Mouse (Mus musculus): ENCODE measurements around the gene Acsl1.
A peak's percentile ranks its signal among the peaks of the same experiment; 100 is the strongest.

The Acsl1 gene

DNA sequence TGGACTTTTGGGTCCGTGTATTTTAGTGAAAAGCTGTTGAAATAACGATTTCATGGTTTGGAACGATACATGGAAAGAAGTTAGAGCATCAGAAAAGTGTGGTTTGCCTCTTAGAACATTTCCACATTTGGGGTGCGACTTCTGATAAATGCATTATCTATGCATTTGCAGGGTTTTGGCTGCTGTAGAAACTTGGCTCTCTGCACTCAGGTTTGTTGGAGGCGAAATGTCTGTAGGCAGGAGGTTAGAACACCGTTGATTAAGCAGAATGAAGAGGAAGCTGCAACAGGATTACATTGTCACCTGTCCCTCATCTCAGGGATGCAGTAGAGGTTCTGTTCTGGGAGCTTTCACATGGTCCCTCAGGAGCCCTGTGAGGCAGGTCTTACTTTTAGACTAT is 3.8 kb downstream of the Acsl1 start:
- ATAC-seq (ENCODE audit: insufficient number of reproducible peaks, low FRiP score, low TSS enrichment), result no peak

DNA sequence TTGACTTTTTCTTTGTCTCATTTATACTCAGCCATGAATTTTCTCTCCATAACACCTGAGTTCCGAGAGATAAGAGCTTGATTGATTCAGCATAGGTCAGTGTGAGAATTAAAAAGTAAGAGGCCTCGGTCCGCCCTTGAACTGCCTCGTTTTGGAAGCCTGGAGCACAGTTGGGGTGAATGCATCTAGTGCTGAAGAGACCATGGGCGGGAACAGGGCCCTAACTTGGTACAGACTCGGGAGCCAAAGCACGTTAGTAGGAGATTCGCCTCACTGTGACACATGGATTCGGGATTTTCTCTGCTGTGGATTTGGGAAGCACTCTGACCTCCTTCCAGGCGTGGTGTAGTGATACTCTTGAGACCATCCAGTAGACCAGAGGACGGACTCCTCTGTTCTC is 4.6 kb downstream of the Acsl1 start:
- no peak for ATAC-seq (ENCODE audit: insufficient number of reproducible peaks, low FRiP score, low TSS enrichment)

DNA sequence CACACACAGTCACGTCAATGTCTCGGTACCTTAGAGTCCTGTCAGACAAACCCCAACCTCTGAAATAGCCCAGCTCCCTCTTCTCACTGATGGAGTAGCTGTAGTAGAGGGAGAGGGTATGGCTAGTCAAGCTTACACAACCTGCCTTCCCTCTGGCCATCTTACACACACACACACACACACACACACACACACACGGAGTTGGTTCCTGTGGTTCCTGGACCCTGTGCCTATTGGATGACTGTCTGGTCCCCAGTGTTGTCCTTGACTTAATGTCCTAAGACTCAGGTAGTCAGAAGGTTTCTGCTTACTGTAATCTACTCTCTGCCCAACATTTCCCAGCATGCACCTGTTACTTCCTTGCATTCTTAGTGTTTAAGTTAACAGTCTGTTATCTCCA is 5.1 kb downstream of the Acsl1 start:
- no peak for ATAC-seq (ENCODE audit: insufficient number of reproducible peaks, low FRiP score, low TSS enrichment)

DNA sequence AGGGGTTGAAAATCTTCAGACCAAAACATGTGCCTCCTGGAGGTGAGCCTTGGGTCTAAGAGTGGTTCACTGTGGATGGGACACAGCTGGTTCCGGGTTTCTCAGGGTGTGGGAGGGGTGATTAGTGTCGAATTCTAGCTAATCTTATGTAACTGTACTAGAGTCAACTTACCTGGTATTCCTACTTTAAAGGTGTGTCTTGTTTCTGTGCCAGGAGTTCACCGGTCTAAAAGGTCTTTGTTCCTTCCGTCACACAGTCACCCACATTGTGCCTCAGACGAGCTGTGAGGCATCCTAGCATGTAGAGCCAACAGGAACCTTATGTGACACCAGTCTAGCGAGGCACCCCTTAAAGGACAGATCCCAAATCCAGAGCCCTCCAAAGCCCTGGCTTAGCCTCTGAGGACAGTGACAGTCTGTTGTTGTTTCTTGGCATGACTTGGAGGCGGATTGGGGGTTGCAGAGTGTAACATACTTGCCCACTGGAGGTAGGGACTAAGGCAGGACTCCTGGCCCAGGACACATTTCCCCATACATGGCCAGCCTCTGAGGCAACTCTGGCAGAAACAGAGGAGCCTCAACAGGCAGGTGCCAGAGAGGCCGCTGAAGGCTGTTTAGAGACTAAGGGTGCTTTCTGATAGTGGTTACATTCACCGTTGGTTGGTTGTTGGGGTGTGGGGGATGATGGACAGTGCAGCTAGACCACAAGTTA is 7.1 kb downstream of the Acsl1 start:
- ATAC-seq (ENCODE audit: insufficient number of reproducible peaks, low FRiP score, low TSS enrichment), result no peak

DNA sequence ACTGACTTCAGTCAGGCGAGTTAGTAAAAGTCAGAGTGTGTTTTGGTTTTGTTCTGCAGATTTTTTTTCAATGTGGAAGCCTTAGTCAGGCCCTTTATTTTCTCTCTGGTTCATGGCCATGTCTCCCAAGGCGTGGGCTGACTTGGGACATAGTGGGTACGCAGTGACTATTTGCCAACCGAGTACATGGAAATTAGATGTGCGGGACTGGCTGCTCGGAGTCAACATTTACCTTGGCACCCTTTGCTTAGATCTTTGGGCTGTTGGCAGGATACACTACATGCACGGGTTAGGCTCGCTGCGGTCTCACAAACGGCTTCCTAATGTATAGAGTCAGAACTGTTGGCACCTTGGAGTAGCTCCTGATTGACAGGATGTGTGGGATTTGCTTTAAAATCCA is 7.9 kb downstream of the Acsl1 start:
- ATAC-seq (ENCODE audit: insufficient number of reproducible peaks, low FRiP score, low TSS enrichment), result no peak

DNA sequence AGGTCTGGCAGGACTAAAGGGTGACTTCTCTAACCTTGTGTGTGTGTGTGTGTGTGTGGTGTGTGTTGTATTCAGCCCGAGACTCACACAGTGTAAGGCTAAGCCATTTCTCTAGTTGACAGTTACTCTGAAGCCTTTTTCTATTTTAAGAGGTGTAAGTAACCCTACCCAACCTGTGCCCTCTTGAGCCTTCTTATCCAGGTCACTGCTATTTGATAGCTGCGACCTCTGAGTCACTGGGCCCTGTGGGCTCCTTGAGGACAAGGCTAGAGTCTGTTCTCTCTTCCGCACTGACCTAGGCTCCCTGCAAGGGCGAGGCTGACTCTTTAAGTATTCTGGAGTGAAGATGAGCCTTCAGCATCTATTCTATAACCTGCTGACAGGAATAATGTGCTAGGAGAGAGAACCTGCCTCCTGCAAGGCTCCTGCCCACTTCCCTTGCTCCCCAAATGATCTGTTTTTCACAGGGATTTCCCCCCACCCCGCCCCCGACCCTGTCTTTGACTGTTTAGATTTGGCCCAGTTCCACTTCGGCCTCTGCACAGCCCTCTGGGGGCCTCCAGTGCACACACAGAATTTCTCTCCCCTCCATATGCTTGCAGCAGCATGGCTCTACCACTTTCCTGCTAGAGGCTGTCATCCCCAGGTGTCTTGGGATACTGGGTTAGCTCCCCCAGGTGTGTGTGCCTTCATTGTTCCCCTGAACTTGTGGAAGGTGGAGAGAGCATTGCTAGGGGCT is 9.1 kb downstream of the Acsl1 start:
- ATAC-seq (ENCODE audit: insufficient number of reproducible peaks, low FRiP score, low TSS enrichment), result no peak

DNA sequence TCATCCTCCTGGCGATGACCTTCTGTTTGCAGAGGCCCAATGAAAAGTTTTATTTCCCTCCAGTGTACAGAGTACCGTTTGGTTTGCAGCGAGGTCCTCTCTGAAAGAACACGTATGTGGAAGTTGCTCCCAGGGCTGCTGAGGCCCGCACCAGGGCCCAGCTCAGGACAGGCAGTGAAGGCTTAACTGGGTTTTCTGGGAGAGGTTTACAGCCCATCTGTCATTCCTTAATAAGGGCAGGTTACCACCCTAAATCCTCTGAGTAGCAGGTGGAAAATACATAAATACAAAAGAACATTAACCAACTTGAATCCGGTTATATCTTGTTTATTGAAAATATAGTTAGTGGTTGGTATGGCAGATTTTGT is 9.7 kb downstream of the Acsl1 start:
- ATAC-seq (ENCODE audit: insufficient number of reproducible peaks, low FRiP score, low TSS enrichment), result no peak

DNA sequence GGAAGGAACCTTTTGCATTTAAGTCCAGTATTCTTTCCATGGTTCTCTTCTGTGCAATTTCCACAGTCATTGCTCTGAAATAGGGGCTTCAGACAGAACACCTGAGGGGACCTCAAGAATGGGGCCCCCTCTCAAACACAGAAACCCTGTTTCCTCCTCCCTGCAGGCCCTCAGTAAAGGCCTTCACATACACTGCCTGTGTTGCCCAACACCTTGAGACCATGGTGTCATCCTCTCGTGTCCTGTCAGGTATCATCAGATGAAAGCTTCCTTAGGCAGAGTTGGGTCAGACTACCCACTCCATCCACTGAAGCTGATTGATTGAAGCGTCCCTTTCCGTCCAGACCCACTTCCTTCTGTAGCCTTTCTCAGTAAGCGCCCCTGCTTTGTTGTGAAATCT is 11.9 kb downstream of the Acsl1 start:
- ATAC-seq (ENCODE audit: insufficient number of reproducible peaks, low FRiP score, low TSS enrichment), result no peak

DNA sequence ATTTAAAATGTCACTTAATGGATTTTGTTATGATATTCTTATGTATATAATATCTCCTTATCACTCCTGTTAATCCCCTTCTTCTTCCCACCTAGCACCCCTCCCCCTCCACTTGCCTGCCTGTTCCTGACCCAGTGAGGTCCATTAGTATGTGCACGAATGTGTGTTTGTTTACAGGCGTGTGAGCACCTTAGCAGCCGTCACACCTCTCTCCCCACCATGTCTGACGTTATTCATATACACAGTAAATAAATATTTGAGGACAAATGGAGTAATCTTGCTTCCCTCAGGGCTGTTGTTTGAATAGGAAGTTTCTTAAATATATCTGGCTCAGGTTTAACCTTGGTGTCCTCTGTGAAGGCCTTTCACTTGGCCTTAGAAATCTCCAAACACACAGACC is 12.4 kb downstream of the Acsl1 start:
- ATAC-seq (ENCODE audit: insufficient number of reproducible peaks, low FRiP score, low TSS enrichment), result no peak

DNA sequence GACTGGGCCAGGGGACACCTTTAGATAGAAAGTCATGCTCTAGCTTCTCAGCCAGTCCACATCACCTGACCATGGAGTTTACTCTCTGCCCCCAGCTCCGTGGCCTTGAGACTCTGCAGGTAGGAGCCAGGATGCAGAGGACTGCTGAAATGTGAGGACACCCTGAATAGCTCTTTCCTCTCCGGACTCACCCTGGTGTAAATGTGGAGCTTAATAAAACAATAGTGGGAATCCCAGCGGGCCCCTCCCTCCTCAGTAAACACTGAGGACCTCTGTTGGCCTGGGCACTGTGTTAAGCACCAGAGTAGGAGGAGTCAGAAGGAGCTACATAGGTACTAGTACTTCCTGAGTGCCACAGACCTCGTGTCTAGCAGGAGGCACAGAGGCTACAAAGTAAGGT is 13.2 kb downstream of the Acsl1 start:
- no peak for ATAC-seq (ENCODE audit: insufficient number of reproducible peaks, low FRiP score, low TSS enrichment)

DNA sequence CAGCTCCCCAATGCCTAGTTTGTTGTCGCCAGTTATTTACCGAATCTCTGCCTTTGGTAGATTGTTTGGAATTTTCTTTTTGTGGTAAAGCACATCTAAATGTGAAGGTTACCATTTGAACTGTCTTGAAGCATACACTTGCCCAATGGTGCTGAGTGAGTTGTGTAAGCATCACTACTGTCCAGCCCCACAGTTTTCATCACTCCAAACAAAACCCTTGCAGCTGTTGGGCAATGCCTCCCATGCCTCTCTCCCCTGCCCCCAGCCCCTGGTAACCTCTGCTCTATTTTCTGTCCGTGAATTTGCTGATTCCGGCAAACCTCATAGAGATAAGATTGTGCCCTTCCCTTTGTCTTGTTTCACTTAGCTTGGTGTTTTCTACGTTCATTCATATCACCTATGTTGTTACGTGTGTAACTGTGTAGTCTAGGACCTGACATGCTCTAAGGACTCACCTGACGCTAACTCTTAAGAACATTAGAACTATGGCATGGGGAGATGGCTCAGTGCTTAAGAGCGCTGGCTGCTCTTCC is 14.2 kb downstream of the Acsl1 start:
- no peak for ATAC-seq (ENCODE audit: insufficient number of reproducible peaks, low FRiP score, low TSS enrichment)

DNA sequence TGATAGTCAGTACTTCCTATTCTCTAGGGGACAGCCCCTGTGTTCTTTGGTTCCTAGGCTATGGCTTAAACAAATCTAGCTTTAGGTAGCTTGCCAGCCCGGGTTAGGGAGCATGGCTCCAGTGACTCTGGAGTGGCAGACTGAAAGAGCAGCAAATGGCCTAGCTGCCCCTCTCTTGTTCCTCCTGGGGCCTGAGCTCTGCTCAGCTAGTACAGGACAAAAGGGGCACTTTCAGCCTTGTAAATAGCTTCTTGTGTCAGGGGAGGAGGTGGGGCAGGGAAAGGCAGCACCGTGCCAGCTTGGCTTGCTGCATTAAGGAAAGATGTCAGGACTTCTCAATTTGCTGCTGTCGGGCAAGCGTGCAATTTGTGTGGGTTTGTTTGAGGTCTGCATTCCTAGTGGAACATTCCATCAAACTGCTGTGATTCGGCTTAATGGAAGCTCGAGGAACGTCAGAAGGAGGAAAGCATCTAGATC is 17.3 kb downstream of the Acsl1 start:
- ATAC-seq (ENCODE audit: insufficient number of reproducible peaks, low FRiP score, low TSS enrichment), result 0 out of 2 replicates have a peak, but pooled peaks have one; percentile 15

DNA sequence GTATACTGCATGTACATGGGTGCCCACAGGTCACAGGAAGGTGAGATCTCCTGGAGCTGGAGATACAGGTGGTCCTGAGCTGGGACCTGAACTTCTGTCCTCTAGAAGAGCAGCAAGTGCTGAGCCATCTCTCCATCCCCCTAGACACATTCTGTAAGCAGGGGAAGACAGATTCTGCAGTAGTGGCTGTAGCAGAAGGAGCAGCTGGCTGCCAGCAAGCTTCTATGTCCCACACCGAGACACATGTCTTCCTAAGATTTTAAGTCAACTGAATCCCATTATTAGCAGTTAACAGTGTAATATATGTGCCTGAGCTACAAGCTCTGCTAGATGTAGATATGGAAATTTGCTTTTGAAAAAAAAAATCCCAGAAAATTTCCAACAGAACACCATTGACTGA is 18.4 kb downstream of the Acsl1 start:
- ATAC-seq (ENCODE audit: insufficient number of reproducible peaks, low FRiP score, low TSS enrichment), result no peak

DNA sequence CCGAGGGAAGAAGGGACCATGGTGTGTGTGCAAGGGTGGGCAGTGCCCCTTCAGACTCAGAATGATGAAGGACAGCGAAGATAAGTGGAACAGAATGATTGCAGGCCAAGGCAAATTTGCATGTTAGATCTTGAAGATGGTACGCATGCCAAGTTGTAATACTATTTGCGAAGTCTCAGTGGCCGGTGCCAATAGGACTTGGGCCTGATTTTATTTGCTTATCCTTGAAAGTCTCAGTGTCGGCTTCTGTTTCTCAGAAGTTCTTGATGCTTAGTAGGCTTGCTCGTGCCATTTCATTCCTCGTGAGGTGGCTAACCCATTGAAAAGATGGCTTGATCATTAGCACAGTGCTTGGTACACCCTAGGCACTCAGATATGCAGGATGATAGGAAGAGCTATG is 19.4 kb downstream of the Acsl1 start:
- no peak for ATAC-seq (ENCODE audit: insufficient number of reproducible peaks, low FRiP score, low TSS enrichment)

DNA sequence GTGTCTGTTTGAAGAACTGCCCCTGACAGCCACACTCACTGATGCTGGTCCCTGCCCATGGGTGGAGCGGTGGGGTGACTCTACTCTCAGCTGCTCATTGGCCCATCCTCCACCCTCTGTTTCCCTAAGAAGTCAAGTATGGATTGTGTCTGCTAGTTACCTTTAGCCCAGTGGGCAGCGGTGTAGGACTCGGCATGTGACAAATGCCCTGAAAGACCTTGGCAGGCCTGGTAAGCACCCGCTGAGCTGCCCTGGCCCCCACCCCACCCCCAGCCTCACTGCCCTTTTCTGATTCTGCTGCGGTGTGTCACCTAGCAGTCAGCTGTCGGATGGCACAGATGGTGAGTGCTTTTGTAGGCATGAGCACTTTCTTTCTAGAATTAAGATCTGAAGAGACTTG is 20.0 kb downstream of the Acsl1 start:
- ATAC-seq (ENCODE audit: insufficient number of reproducible peaks, low FRiP score, low TSS enrichment), result no peak

DNA sequence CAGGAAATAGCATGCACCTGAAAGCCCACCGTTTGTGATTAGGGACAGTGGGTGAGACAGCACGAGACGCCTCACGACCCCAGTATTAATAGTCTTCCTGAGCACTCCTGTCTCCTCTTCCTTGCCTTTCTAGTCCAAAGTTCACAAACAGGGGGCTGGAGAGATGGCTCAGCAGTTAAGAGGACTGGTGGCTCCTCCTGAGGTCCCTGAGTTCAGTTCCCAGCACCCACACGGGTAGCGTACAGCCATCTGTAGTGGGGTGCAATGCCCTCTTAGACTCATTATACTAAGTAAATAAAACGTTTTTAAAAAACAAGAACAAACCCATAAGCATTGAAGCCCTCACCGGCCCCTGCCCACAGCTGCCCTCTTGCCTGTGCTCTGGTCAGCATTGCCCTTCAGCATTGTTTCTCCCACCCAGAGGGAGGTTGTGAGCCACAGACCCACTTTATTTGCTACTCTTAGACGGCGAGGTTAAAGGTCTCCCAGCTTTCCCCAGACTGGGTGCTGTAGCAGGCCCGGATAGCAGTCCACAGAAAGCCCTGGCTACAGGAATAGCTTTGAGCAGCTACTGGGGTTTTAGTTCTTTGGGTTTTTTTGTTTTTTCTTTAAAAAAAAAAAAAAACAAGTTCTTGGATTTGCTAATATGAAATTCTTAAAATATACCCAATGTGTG is 22.8 kb downstream of the Acsl1 start:
- no peak for ATAC-seq (ENCODE audit: insufficient number of reproducible peaks, low FRiP score, low TSS enrichment)

DNA sequence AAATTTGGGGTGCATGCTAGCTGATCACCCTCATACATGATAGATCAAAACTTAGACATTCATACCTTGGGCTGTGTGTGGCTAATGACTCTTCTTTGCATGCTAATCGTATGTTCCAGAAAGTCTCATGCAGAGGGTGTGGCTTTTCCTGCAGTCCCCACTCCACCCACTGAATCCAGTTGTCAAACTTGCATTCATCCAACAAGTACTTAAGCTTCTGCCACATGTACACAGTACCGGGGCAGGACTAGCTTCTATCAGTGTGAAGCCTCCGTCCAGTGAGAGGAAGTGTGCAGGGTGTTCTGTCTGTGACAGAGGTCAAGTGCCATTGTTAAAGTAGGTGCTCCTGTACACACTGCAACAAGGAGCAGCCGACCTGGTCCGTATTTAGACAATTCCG is 26.0 kb downstream of the Acsl1 start:
- no peak for ATAC-seq (ENCODE audit: insufficient number of reproducible peaks, low FRiP score, low TSS enrichment)

DNA sequence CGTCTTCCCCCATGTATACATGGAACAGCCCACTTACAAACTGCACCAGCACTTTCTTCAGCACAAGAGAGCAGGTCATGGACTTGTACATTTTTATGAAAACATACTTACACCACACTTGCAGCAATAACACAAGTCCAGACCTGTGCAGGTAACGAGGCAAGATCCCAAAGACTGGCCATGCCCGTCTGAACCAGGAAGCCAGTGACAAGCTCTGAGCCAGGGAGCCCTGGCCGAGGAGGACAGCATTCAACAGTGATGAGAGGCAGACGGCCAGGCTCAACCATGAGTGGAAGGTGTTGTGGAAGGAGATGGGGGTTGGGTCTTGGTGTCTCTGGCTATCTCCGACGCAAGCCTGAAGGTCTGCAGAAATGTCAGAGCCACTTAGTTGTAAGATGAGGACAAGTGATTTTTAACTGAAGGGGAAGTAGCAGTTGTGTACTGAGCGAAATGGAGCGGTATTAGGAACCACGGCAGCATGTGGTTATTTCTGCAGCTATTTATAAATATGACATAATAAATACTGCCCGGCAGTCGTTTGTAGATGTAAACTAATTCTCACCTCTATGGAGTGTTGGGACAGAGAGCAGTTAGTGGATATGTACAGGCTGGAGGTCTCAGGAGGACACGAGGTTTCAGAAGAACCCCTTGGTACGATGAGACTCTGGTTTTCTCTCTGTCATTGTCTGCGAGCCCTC is 26.6 kb downstream of the Acsl1 start:
- no peak for ATAC-seq (ENCODE audit: insufficient number of reproducible peaks, low FRiP score, low TSS enrichment)

DNA sequence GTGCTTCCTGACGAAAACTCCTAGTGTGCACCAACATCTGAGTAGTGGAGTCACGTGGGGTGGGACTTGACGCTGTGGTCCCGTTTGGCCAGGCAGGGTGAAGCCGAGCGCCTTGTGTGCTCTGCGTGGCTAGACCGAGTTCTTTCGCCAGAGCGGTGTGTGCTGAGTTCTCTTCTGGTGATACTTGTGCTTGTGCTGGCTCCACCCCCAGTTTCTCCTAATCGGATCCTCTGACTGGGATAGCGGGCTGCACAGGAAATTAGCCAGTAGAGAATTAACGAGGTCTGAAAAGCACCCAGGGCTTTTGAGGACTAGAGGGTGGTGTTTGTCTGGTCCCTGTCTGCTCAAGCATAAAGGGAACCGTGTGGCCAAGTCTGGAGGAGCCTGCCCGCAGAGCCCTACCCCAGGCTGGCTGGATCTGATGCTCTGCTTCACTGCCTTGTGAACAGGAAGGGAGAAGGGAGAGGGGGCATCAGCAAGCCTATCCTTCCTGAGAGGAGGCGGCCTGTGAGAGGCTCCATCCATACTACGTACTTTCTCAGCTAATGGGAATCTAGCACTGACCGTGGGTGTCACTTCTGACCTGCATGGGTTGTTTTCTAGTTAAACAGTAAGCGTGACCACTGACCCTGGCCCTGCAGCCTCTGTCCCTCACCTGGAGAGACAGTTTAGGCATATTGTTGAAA is 28.7 kb downstream of the Acsl1 start:
- no peak for ATAC-seq (ENCODE audit: insufficient number of reproducible peaks, low FRiP score, low TSS enrichment)
